Mouse (Mus musculus): ENCODE data around the gene Usp54. TPM values are rescaled to one million over a fixed set of nuclear protein-coding genes. Genes with fewer than 3 reads are reported as not detected.

Gene Usp54
- total RNA-seq, 2 experiments from 2014 or later: 42.2 to 48.8 TPM

GRCm38 (mm10) chr14:20626447-20626846 lies 14.4 kb downstream of the Usp54 start:
- TF ChIP-seq CTCF (IDR thresholded peaks at IDR 0.05): no peak
- H3K27ac ChIP-seq: no peak overlapping the region
- intact Hi-C loops (cut with DNase I): no loop called here
- H3K4me3 ChIP-seq: no peak overlapping the region
- no peak for DNase-seq (ENCODE audit: extremely low spot score in 1 of 2, low spot score in 2 of 2)

GRCm38 (mm10) chr14:20622907-20623306 lies 18.0 kb downstream of the Usp54 start:
- no peak for TF ChIP-seq CTCF (IDR thresholded peaks at IDR 0.05)
- no peak overlapping the region for H3K27ac ChIP-seq
- DNase-seq (ENCODE audit: extremely low spot score in 1 of 2, low spot score in 2 of 2): no peak
- no peak overlapping the region for H3K4me3 ChIP-seq
- intact Hi-C loops (cut with DNase I): loop anchor here (5.0 kb wide), 1 partner anchor 46 kb away; no protein-coding TSS in a partner anchor

GRCm38 (mm10) chr14:20622412-20622811 lies 18.5 kb downstream of the Usp54 start:
- intact Hi-C loops (cut with DNase I): loop anchor here (5.0 kb wide), 1 partner anchor 45 kb away; no protein-coding TSS in a partner anchor
- DNase-seq (ENCODE audit: extremely low spot score in 1 of 2, low spot score in 2 of 2): no peak
- Histone ChIP-seq H3K4me3 (no peak overlapping the region), H3K27ac (no peak overlapping the region)
- TF ChIP-seq CTCF (IDR thresholded peaks at IDR 0.05): no peak

- DNase-seq (ENCODE audit: extremely low spot score in 1 of 2, low spot score in 2 of 2): no peak
- no peak overlapping the region; the same call in 1 of the 2 replicates for H3K27ac ChIP-seq
Measured at GRCm38 (mm10) chr14:20621903-20622302, 19.0 kb downstream of the Usp54 start.

GRCm38 (mm10) chr14:20619131-20619530 lies 21.7 kb downstream of the Usp54 start:
- TF ChIP-seq CTCF (IDR thresholded peaks at IDR 0.05): no peak
- Histone ChIP-seq H3K27ac (peak overlapping the region; percentile 83), H3K4me3 (peak overlapping the region; percentile 30)
- DNase-seq (ENCODE audit: extremely low spot score in 1 of 2, low spot score in 2 of 2): no peak
- intact Hi-C loops (cut with DNase I): no loop called here

More at GRCm38 (mm10) chr14:20621903-20622302, 19.0 kb downstream of the Usp54 start:
- TF ChIP-seq CTCF (IDR thresholded peaks at IDR 0.05): no peak
- intact Hi-C loops (cut with DNase I): loop anchor here (5.0 kb wide), 1 partner anchor 45 kb away; no protein-coding TSS in a partner anchor
- no peak overlapping the region for H3K4me3 ChIP-seq

GRCm38 (mm10) chr14:20618211-20618610 lies 22.7 kb downstream of the Usp54 start:
- TF ChIP-seq CTCF (IDR thresholded peaks at IDR 0.05): no peak
- no peak for DNase-seq (ENCODE audit: extremely low spot score in 1 of 2, low spot score in 2 of 2)
- intact Hi-C loops (cut with DNase I): no loop called here
- Histone ChIP-seq H3K27ac (peak overlapping the region; percentile 83), H3K4me3 (peak overlapping the region; percentile 30)

GRCm38 (mm10) chr14:20616421-20616820 lies 24.4 kb downstream of the Usp54 start:
- DNase-seq (ENCODE audit: extremely low spot score in 1 of 2, low spot score in 2 of 2): peak in 1 of 2 experiments; percentile 17
- Histone ChIP-seq H3K27ac (peak overlapping the region; percentile 83), H3K4me3 (peak overlapping the region; percentile 30)
- intact Hi-C loops (cut with DNase I): loop anchor here (2.0 kb wide), 1 partner anchor 20 kb away; no protein-coding TSS in a partner anchor
- no peak for TF ChIP-seq CTCF (IDR thresholded peaks at IDR 0.05)

GRCm38 (mm10) chr14:20615075-20615474 lies 25.8 kb downstream of the Usp54 start:
- peak overlapping the region; percentile 9; the same call in 1 of the 2 replicates for H3K27ac ChIP-seq
- no peak for TF ChIP-seq CTCF (IDR thresholded peaks at IDR 0.05)
- DNase-seq (ENCODE audit: extremely low spot score in 1 of 2, low spot score in 2 of 2): no peak
- intact Hi-C loops (cut with DNase I): no loop called here
- no peak overlapping the region for H3K4me3 ChIP-seq

GRCm38 (mm10) chr14:20612820-20613219 lies 28.0 kb downstream of the Usp54 start:
- no peak overlapping the region for H3K4me3 ChIP-seq
- H3K27ac ChIP-seq: no peak overlapping the region
- no peak for DNase-seq (ENCODE audit: extremely low spot score in 1 of 2, low spot score in 2 of 2)
- no peak for TF ChIP-seq CTCF (IDR thresholded peaks at IDR 0.05)
- intact Hi-C loops (cut with DNase I): no loop called here

- no peak overlapping the region for H3K4me3 ChIP-seq
- TF ChIP-seq CTCF (IDR thresholded peaks at IDR 0.05): no peak
- no peak for DNase-seq (ENCODE audit: extremely low spot score in 1 of 2, low spot score in 2 of 2)
- intact Hi-C loops (cut with DNase I): no loop called here
- no peak overlapping the region for H3K27ac ChIP-seq
Measured at GRCm38 (mm10) chr14:20610146-20610545, 30.7 kb downstream of the Usp54 start.

- Histone ChIP-seq H3K27ac (no peak overlapping the region), H3K4me3 (no peak overlapping the region)
- TF ChIP-seq CTCF (IDR thresholded peaks at IDR 0.05): no peak
- DNase-seq (ENCODE audit: extremely low spot score in 1 of 2, low spot score in 2 of 2): no peak
- intact Hi-C loops (cut with DNase I): no loop called here
Measured at GRCm38 (mm10) chr14:20609519-20609918, 31.3 kb downstream of the Usp54 start.

- H3K4me3 ChIP-seq: peak overlapping the region; percentile 25
- no peak for TF ChIP-seq CTCF (IDR thresholded peaks at IDR 0.05)
- intact Hi-C loops (cut with DNase I): no loop called here
- no peak for DNase-seq (ENCODE audit: extremely low spot score in 1 of 2, low spot score in 2 of 2)
- peak overlapping the region; percentile 45 for H3K27ac ChIP-seq
Measured at GRCm38 (mm10) chr14:20607396-20608126, 33.3 kb downstream of the Usp54 start.

GRCm38 (mm10) chr14:20601287-20601686 lies 39.6 kb downstream of the Usp54 start:
- intact Hi-C loops (cut with DNase I): no loop called here
- no peak overlapping the region for H3K4me3 ChIP-seq
- TF ChIP-seq CTCF (IDR thresholded peaks at IDR 0.05): no peak
- DNase-seq (ENCODE audit: extremely low spot score in 1 of 2, low spot score in 2 of 2): no peak
- no peak overlapping the region for H3K27ac ChIP-seq

All from left cerebral cortex, adult 2 months (tissue).